Mouse (Mus musculus): ENCODE data around the gene Kif5c. TPM values are rescaled to one million over a fixed set of nuclear protein-coding genes. Genes with fewer than 3 reads are reported as not detected.

Gene Kif5c
- polyA plus RNA-seq, 1 experiment = not detected

DNA sequence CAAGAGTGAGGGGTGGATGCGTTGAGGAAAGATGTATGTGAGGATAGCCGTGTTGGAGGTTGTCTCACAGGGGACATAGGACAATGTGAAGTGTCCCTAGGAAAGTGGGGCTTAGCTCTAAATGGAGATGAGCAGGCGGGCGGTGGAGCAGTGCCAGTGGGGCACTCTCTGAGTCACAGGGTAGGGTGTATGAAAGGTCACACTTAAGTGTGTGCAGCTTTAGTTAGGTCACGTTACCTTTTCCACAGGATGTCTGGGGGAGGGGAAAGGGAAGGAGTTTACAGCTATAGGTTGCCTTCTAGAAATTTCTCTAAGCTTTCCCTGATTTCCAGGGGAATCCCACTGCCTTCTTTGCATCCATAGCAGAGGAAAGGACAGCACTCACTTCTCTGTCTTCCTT lies 170.4 kb downstream of the Kif5c start:
- TF ChIP-seq TAL1 (IDR thresholded peaks at IDR 0.05; ENCODE audit: low read length) (no peak), GATA1 (IDR thresholded peaks at IDR 0.05; ENCODE audit: low read length) (no peak)
- H3K4me3 ChIP-seq (replicated peaks) = no peak overlapping the region

DNA sequence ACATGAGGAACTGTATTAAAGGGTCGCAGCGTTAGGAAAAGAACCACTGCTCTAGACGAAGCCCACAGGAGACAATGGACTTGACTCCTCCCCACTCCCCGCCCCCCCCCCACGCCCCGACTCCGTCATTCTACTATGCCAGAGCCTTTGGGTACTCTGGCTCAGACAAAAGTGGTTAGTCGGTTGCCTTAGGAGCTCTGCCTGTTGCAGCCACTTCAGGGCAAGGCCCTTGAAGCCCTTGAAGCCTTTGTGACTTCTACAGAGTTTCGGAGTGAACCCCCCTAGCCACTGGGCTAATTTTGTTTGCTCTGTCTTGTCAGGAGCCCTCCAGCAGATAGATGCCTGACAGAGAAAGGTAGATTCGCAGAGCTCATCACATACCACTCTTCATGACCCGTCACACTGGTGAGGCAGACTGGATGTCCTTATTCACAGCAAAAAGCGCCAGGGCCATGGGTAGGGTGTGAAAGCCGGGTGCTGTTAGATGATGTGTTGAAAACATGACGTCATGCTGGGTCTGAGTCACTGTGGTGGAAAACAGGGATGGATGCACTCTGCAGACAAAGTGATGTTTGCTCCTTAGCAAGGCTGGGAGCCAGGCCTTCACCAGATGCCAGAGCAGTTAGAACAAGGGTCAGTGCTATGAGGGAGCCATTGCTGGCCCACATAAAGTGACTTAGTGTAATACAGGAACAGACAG lies 178.5 kb downstream of the Kif5c start:
- H3K4me3 ChIP-seq (replicated peaks) = no peak overlapping the region
- H3K36me3 ChIP-seq (ENCODE audit: control insufficient read depth) = no peaks in the 10 kb centered on the region
- no peaks in the 10 kb centered on the region for H3K4me1 ChIP-seq (ENCODE audit: control insufficient read depth)
- H3K9me3 ChIP-seq (ENCODE audit: control insufficient read depth, low read length) = peaks cover 8% of the 10 kb centered on the region; the same call in 1 of the 2 replicates
- H3K27me3 ChIP-seq (ENCODE audit: control insufficient read depth) = no peaks in the 10 kb centered on the region; the same call in 1 of the 2 replicates
- TF ChIP-seq GATA1 (IDR thresholded peaks at IDR 0.05; ENCODE audit: low read length) (no peak), TAL1 (IDR thresholded peaks at IDR 0.05; ENCODE audit: low read length) (no peak)

More for the DNA sequence above, 170.4 kb downstream of the Kif5c start:
- H3K4me1 ChIP-seq (ENCODE audit: control insufficient read depth) = no peaks in the 10 kb centered on the region
- H3K9me3 ChIP-seq (ENCODE audit: control insufficient read depth, low read length) = peaks cover 3% of the 10 kb centered on the region; the same call in 1 of the 2 replicates
- peaks cover 58% of the 10 kb centered on the region for H3K27me3 ChIP-seq (ENCODE audit: control insufficient read depth)
- no peaks in the 10 kb centered on the region for H3K36me3 ChIP-seq (ENCODE audit: control insufficient read depth)

DNA sequence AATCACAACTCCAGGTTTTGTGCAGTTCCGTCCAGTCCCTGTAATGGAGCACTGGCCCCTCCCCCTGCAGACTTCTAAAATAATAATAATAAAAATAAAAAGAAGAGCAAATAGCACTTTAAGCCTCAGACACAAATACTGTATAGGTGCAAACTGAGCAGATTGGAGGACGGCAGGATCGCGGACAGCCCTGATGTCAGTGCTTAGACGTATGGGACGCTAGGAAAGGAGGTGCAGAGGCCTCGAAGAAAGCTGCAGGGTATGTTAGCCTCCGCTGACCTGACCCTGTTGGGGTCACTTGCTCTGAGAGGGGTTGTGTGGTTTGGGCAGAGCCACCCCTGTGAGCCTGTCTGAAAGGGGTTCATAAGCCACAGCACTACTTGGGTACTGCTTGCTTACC lies 185.3 kb downstream of the Kif5c start:
- Histone ChIP-seq H3K4me1 (ENCODE audit: control insufficient read depth) (no peaks in the 10 kb centered on the region), H3K36me3 (ENCODE audit: control insufficient read depth) (no peaks in the 10 kb centered on the region), H3K27me3 (ENCODE audit: control insufficient read depth) (no peaks in the 10 kb centered on the region), H3K4me3 (replicated peaks) (no peak overlapping the region), H3K9me3 (ENCODE audit: control insufficient read depth, low read length) (no peaks in the 10 kb centered on the region)
- TF ChIP-seq TAL1 (IDR thresholded peaks at IDR 0.05; ENCODE audit: low read length) (no peak), GATA1 (IDR thresholded peaks at IDR 0.05; ENCODE audit: low read length) (no peak)

DNA sequence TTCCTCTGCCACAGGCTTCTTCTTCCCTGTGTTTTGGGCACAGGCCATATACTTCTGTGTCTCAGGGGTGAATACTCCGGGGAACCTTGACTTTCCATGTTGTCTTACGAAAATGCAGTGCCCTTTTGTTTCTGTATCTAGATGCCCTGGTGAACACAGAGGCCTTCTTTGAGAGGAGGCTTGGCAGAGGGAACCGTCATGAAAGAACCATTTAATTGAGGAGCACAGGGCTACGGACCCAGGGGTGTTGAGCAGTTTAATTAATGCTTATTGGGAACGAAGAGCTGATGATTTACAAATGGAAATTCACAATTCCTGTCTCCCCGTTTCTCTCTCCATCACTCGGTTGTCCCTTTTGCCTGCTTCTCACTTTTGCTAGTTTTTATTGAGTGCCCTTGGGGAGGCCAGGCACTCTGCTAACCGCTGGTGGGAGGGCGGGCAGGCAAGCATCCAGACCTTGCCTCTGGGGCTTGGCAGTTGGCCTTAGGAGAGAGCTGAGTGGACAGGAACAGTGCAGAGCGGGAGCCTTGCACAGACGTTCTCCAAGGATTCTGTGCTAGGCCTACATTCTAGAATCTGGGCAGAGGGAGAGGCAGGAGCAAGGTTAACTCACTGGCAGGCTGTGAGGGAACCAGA lies 186.8 kb downstream of the Kif5c start:
- no peak overlapping the region for H3K4me3 ChIP-seq (replicated peaks)
- no peaks in the 10 kb centered on the region for H3K4me1 ChIP-seq (ENCODE audit: control insufficient read depth)
- TF ChIP-seq TAL1 (IDR thresholded peaks at IDR 0.05; ENCODE audit: low read length) (no peak), GATA1 (IDR thresholded peaks at IDR 0.05; ENCODE audit: low read length) (no peak)
- no peaks in the 10 kb centered on the region for H3K27me3 ChIP-seq (ENCODE audit: control insufficient read depth)
- H3K9me3 ChIP-seq (ENCODE audit: control insufficient read depth, low read length) = no peaks in the 10 kb centered on the region
- H3K36me3 ChIP-seq (ENCODE audit: control insufficient read depth) = no peaks in the 10 kb centered on the region

DNA sequence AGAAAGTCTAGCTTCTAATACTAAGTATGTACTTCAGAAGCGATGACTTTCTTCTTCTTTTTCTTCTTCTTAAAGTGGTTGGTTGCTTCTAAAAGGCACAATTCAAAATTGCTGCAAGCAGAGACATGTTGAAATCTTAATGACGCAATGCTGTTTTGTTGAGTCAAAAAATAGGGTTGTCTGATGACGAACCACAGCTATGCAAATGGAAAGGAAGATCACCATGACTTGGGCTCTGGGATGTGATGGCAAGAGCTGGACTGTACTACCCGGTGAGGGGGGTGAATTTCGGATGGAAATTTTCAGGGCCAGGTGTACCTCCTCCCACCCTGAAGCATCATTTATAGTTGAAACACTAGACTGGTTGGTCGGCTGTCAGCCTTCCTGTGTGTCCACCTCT lies 190.4 kb downstream of the Kif5c start:
- Histone ChIP-seq H3K9me3 (ENCODE audit: control insufficient read depth, low read length) (no peaks in the 10 kb centered on the region), H3K4me1 (ENCODE audit: control insufficient read depth) (no peaks in the 10 kb centered on the region), H3K36me3 (ENCODE audit: control insufficient read depth) (no peaks in the 10 kb centered on the region), H3K4me3 (replicated peaks) (no peak overlapping the region), H3K27me3 (ENCODE audit: control insufficient read depth) (no peaks in the 10 kb centered on the region)
- TF ChIP-seq GATA1 (IDR thresholded peaks at IDR 0.05; ENCODE audit: low read length) = no peak
- no peak for TF ChIP-seq TAL1 (IDR thresholded peaks at IDR 0.05; ENCODE audit: low read length)

DNA sequence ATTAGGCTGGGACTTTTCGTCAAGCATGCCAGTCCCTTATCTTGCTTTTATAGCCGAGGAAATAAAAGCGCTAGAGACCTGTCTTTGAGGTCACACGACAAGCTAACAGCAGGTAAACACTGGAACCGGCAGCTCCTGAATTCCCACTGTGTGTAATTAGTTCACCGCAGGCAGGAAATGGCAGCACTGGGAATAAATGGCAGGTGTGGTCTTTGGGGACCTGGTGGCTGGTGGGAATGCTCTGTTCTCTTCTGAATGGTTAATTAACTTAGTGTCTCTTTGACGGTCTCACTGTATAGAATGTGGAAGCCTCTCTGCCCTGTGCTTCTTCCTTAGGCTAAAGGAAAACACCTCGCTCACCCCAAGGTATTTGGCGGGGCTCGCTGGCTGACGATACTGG lies 192.3 kb downstream of the Kif5c start:
- no peaks in the 10 kb centered on the region for H3K9me3 ChIP-seq (ENCODE audit: control insufficient read depth, low read length)
- H3K36me3 ChIP-seq (ENCODE audit: control insufficient read depth) = no peaks in the 10 kb centered on the region
- no peaks in the 10 kb centered on the region for H3K4me1 ChIP-seq (ENCODE audit: control insufficient read depth)
- H3K4me3 ChIP-seq (replicated peaks) = no peak overlapping the region
- TF ChIP-seq GATA1 (IDR thresholded peaks at IDR 0.05; ENCODE audit: low read length) (no peak), TAL1 (IDR thresholded peaks at IDR 0.05; ENCODE audit: low read length) (no peak)
- H3K27me3 ChIP-seq (ENCODE audit: control insufficient read depth) = no peaks in the 10 kb centered on the region

DNA sequence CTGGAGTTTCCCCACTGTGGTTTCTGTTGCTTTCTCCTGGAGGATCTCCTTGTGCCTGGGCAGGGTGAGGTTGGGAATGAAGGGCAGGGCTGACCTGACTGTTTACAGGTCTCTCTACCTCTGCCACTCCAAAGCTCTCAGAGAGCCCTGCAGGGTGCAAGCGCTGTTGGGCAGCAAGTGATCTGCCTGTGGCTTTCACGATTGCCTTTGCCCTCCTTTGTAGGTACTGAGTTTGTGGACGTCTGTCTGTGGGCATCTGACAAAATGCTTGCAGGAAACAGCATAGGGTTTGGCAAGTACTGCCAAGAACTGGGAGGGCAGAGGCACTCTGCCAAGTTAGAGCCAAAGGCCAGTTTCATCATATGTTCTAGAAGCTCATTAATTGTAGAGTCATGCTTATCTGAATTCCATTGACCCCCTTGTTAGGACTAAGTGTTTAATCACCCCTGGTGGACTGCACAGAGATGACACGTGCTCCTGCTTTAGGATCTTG lies 192.8 kb downstream of the Kif5c start:
- H3K4me1 ChIP-seq (ENCODE audit: control insufficient read depth) = no peaks in the 10 kb centered on the region
- no peak overlapping the region for H3K4me3 ChIP-seq (replicated peaks)
- H3K9me3 ChIP-seq (ENCODE audit: control insufficient read depth, low read length) = no peaks in the 10 kb centered on the region
- no peaks in the 10 kb centered on the region for H3K36me3 ChIP-seq (ENCODE audit: control insufficient read depth)
- no peaks in the 10 kb centered on the region for H3K27me3 ChIP-seq (ENCODE audit: control insufficient read depth)
- TF ChIP-seq TAL1 (IDR thresholded peaks at IDR 0.05; ENCODE audit: low read length) (no peak), GATA1 (IDR thresholded peaks at IDR 0.05; ENCODE audit: low read length) (no peak)

DNA sequence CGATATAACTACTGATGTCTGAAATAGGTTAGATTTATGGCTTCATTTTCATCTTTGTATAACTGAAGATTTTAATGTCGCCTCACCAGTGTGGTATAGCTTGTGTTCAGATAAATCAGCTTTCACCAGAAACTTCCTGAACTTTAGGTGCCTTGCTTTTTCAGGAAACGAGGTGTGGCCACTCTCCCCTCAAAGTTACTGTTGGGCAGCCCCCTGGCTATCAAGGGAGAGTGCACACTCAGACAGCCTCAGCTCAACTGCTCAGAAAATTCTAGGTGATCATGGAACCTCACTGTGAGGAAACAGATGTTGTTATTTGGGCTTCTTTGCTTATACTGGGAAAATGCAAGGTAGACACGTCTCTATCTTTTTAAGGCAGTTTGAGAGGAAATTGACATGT lies 194.1 kb downstream of the Kif5c start:
- no peaks in the 10 kb centered on the region for H3K36me3 ChIP-seq (ENCODE audit: control insufficient read depth)
- no peak overlapping the region for H3K4me3 ChIP-seq (replicated peaks)
- no peak for TF ChIP-seq GATA1 (IDR thresholded peaks at IDR 0.05; ENCODE audit: low read length)
- no peak for TF ChIP-seq TAL1 (IDR thresholded peaks at IDR 0.05; ENCODE audit: low read length)
- no peaks in the 10 kb centered on the region for H3K27me3 ChIP-seq (ENCODE audit: control insufficient read depth)
- H3K9me3 ChIP-seq (ENCODE audit: control insufficient read depth, low read length) = no peaks in the 10 kb centered on the region
- H3K4me1 ChIP-seq (ENCODE audit: control insufficient read depth) = no peaks in the 10 kb centered on the region

DNA sequence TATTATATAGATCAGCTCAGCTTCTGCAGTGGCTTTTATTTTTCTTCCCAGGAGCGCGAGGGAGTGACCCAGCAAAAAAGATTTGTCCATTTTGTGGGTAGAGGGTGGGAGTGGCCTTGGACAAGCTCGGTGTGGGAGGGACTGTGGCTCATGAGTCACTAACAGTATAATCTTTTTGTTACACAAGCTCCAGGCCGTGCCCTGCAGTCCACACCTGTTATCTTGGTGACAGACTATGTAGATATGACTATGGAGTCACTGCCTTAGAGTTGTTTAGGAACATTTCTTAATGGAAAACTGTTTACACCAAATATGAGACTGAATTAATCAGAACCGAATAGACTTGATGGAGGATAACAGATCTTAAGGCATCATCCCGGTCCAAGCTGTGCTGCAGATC lies 194.9 kb downstream of the Kif5c start:
- no peaks in the 10 kb centered on the region for H3K36me3 ChIP-seq (ENCODE audit: control insufficient read depth)
- H3K4me1 ChIP-seq (ENCODE audit: control insufficient read depth) = no peaks in the 10 kb centered on the region
- H3K9me3 ChIP-seq (ENCODE audit: control insufficient read depth, low read length) = no peaks in the 10 kb centered on the region
- no peak overlapping the region for H3K4me3 ChIP-seq (replicated peaks)
- TF ChIP-seq GATA1 (IDR thresholded peaks at IDR 0.05; ENCODE audit: low read length) (no peak), TAL1 (IDR thresholded peaks at IDR 0.05; ENCODE audit: low read length) (no peak)
- H3K27me3 ChIP-seq (ENCODE audit: control insufficient read depth) = no peaks in the 10 kb centered on the region

All from erythroblast, embryonic 14.5 days (primary cell).